Mouse (Mus musculus) embryonic facial prominence, embryonic 12.5 days (tissue): ENCODE results near the gene Rsph6a. TPM values are rescaled to one million over a fixed set of nuclear protein-coding genes. Genes with fewer than 3 reads are reported as not detected.
A peak's percentile ranks its signal among the peaks of the same experiment; 100 is the strongest.

ENCODE experiments used
- ATAC-seq: fragments of 200-750 bp; cut with Nextera tagmentation; 2 replicates; pipeline ENCODE4 v1.8.0; 2017; ENCODE audit not compliant: insufficient number of reproducible peaks, insufficient read depth, low FRiP score, low TSS enrichment
- H3K27ac ChIP-seq: fragments of 300-500 bp; sonication (generic); 2 replicates; pipeline ENCODE4 v1.5.1; 2016; ENCODE audit warnings: mild to moderate bottlenecking
- H3K27me3 ChIP-seq: fragments of 300-500 bp; sonication (generic); 2 replicates; pipeline ENCODE4 v1.6.1; 2016; ENCODE audit warnings: mild to moderate bottlenecking, moderate library complexity
- H3K36me3 ChIP-seq: fragments of 300-500 bp; sonication (generic); 2 replicates; pipeline ENCODE4 v1.6.1; 2016; ENCODE audit warnings: mild to moderate bottlenecking
- H3K4me1 ChIP-seq: fragments of 300-500 bp; sonication (generic); 2 replicates; pipeline ENCODE4 v1.6.1; 2016
- H3K4me2 ChIP-seq: fragments of 300-500 bp; sonication (generic); replicated peaks from 2 replicates; pipeline ENCODE4 v1.6.1; 2016; ENCODE audit warnings: mild to moderate bottlenecking, moderate library complexity
- H3K4me3 ChIP-seq: fragments of 300-500 bp; sonication (generic); 2 replicates; pipeline ENCODE4 v1.5.1; 2016; ENCODE audit warnings: mild to moderate bottlenecking
- H3K9ac ChIP-seq: fragments of 300-500 bp; sonication (generic); 2 replicates; pipeline ENCODE4 v1.6.1; 2016; ENCODE audit warnings: mild to moderate bottlenecking, moderate library complexity
- H3K9me3 ChIP-seq: fragments of 300-500 bp; sonication (generic); 2 replicates; pipeline ENCODE4 v1.6.1; 2016; ENCODE audit warnings: mild to moderate bottlenecking, moderate library complexity
- WGBS: fragments of 180-500 bp; shearing (Covaris S2); methylation state at CpG from one replicate; pipeline ENCODE4 v1.1.7; 2016; 5-methylcytosine and 5-hydroxymethylcytosine counted together
- microRNA-seq: library from miRNA; unstranded; fragments of <30 nt; microRNA quantifications from one replicate; pipeline ENCODE4, GENCODE M21; 2017
- polyA plus RNA-seq: library from polyadenylated mRNA; unstranded; fragments of >200 nt; fragmentation: Nextera tagmentation; extraction: Ambion mirVana; gene quantifications from 2 replicates; pipeline ENCODE4 v1.2.1, GENCODE M21; 2016

The Rsph6a gene
- polyA plus RNA-seq, 1 experiment from 2014 or later: not detected

GRCm38 (mm10) chr7:19118028-19118771 is 63.7 kb downstream of the Rsph6a start, which contains the start of gene Gm4969:
Gene Gm4969, minus strand, starts transcription at chr7:19118368.
- no peaks in the 10 kb centered on the region for H3K27me3 ChIP-seq
- H3K4me2 ChIP-seq: peak within 1 kb of the TSS; percentile 47
- H3K4me3 ChIP-seq: peak within 1 kb of the TSS; percentile 23
- 0 out of 2 replicates have a peak within 1 kb of the TSS, but pooled peaks have one; percentile 30 for H3K27ac ChIP-seq
- ATAC-seq: peak; percentile 17; the same call in 1 of the 2 replicates
- 0 out of 2 replicates have a peak, but pooled peaks cover 2% of the 10 kb centered on the region for H3K9me3 ChIP-seq
- peak within 1 kb of the TSS; percentile 16; the same call in 1 of the 2 replicates for H3K9ac ChIP-seq
- WGBS: 22% methylated on average over 64 of the region's 64 CpGs
- peaks cover 19% of the 10 kb centered on the region for H3K4me1 ChIP-seq
- H3K36me3 ChIP-seq: no peaks in the 10 kb centered on the region

- H3K9ac ChIP-seq: no peak overlapping the region
- 0 out of 2 replicates have a peak overlapping the region, but pooled peaks have one; percentile 30 for H3K27ac ChIP-seq
- no peak for ATAC-seq
- 0 out of 2 replicates have a peak, but pooled peaks cover 2% of the 10 kb centered on the region for H3K9me3 ChIP-seq
- H3K4me1 ChIP-seq: peaks cover 19% of the 10 kb centered on the region
- H3K4me3 ChIP-seq: no peak overlapping the region
- no peaks in the 10 kb centered on the region for H3K36me3 ChIP-seq
- no peaks in the 10 kb centered on the region for H3K27me3 ChIP-seq
- 94% methylated on average over 8 of the region's 8 CpGs for WGBS
- H3K4me2 ChIP-seq: no peak overlapping the region
These were observed 64.6 kb downstream of the Rsph6a start for GRCm38 (mm10) chr7:19119083-19119482.

GRCm38 (mm10) chr7:19119631-19120429 is 65.3 kb downstream of the Rsph6a start, which contains the start of gene Fbxo46:
Gene Fbxo46, plus strand, starts transcription at chr7:19119859.
- H3K36me3 ChIP-seq: no peaks in the 10 kb centered on the region
- peak; percentile 94 for ATAC-seq
- 3% methylated on average over 34 of the region's 34 CpGs for WGBS
- peak within 1 kb of the TSS; percentile 70 for H3K9ac ChIP-seq
- peak within 1 kb of the TSS; percentile 68 for H3K4me3 ChIP-seq
- peak within 1 kb of the TSS; percentile 81 for H3K4me2 ChIP-seq
- H3K27me3 ChIP-seq: no peaks in the 10 kb centered on the region
- peaks cover 21% of the 10 kb centered on the region for H3K4me1 ChIP-seq
- 0 out of 2 replicates have a peak within 1 kb of the TSS, but pooled peaks have one; percentile 30 for H3K27ac ChIP-seq
- 0 out of 2 replicates have a peak, but pooled peaks cover 2% of the 10 kb centered on the region for H3K9me3 ChIP-seq

GRCm38 (mm10) chr7:19121686-19122085 is 67.2 kb downstream of the Rsph6a start:
- no peak overlapping the region for H3K9ac ChIP-seq
- H3K36me3 ChIP-seq: no peaks in the 10 kb centered on the region
- H3K4me3 ChIP-seq: no peak overlapping the region
- no peaks in the 10 kb centered on the region for H3K27me3 ChIP-seq
- H3K27ac ChIP-seq: no peak overlapping the region
- H3K4me1 ChIP-seq: peaks cover 24% of the 10 kb centered on the region
- WGBS: 92% methylated on average over 4 of the region's 4 CpGs
- ATAC-seq: no peak
- H3K4me2 ChIP-seq: no peak overlapping the region
- 0 out of 2 replicates have a peak, but pooled peaks cover 2% of the 10 kb centered on the region for H3K9me3 ChIP-seq

Small RNA genes lying within 50 kb of the gene (microRNA-seq; reads per million reads assigned to microRNA genes)
- gene Mir3100: not detected

Other genes with a start within 250 kb of the Rsph6a start
- not detected in 2 replicates for gene Psg17, start 233.1 kb upstream of the Rsph6a start, polyA plus RNA-seq
- 0.12 and 0.28 TPM in 2 replicates for gene Mill2, start 214.7 kb upstream of the Rsph6a start, polyA plus RNA-seq
- gene Pglyrp1, start 183.4 kb upstream of the Rsph6a start, polyA plus RNA-seq: 1.1 and 2.0 TPM in 2 replicates
- gene Ccdc61, start 144.3 kb upstream of the Rsph6a start, polyA plus RNA-seq: 39.7 and 41.0 TPM in 2 replicates
- 1.1 TPM in 2 replicates for gene Nova2, start 128.8 kb upstream of the Rsph6a start, polyA plus RNA-seq
- not detected in 2 replicates for gene Nanos2, start 67.3 kb upstream of the Rsph6a start, polyA plus RNA-seq
- gene Mypop, start 63.4 kb upstream of the Rsph6a start, polyA plus RNA-seq: 7.7 and 9.8 TPM in 2 replicates
- 47.1 and 48.6 TPM in 2 replicates for gene Irf2bp1, start 50.6 kb upstream of the Rsph6a start, polyA plus RNA-seq
- gene Foxa3, start 31.2 kb upstream of the Rsph6a start, polyA plus RNA-seq: 0.13 and 0.18 TPM in 2 replicates
- gene Sympk, start 30.3 kb upstream of the Rsph6a start, polyA plus RNA-seq: 51.8 and 56.5 TPM in 2 replicates
- 18.8 and 23.1 TPM in 2 replicates for gene Dmwd, start 21.5 kb downstream of the Rsph6a start, polyA plus RNA-seq
- 17.5 and 19.1 TPM in 2 replicates for gene Dmpk, start 29.2 kb downstream of the Rsph6a start, polyA plus RNA-seq
- 16.6 and 16.9 TPM in 2 replicates for gene Six5, start 39.9 kb downstream of the Rsph6a start, polyA plus RNA-seq
- gene Gm4969, start 63.7 kb downstream of the Rsph6a start, polyA plus RNA-seq: 3.6 and 3.8 TPM in 2 replicates
- gene Fbxo46, start 65.2 kb downstream of the Rsph6a start, polyA plus RNA-seq: 19.8 and 21.6 TPM in 2 replicates
- gene Qpctl, start 94.6 kb downstream of the Rsph6a start, polyA plus RNA-seq: 16.7 and 17.4 TPM in 2 replicates
- gene Snrpd2, start 95.0 kb downstream of the Rsph6a start, polyA plus RNA-seq: 149 and 166 TPM in 2 replicates
- gene Gipr, start 111.4 kb downstream of the Rsph6a start, polyA plus RNA-seq: 0.54 and 0.84 TPM in 2 replicates
- gene Eml2, start 121.7 kb downstream of the Rsph6a start, polyA plus RNA-seq: 4.5 and 4.9 TPM in 2 replicates
- gene Gpr4, start 157.8 kb downstream of the Rsph6a start, polyA plus RNA-seq: 1.4 and 1.7 TPM in 2 replicates
- 38.2 and 40.1 TPM in 2 replicates for gene Opa3, start 173.6 kb downstream of the Rsph6a start, polyA plus RNA-seq
- 68.2 and 69.3 TPM in 2 replicates for gene Vasp, start 217.1 kb downstream of the Rsph6a start, polyA plus RNA-seq
- gene Ppm1n, start 225.4 kb downstream of the Rsph6a start, polyA plus RNA-seq: 0.18 TPM in 1 of 2 replicates, not detected in the other
- gene Rtn2, start 227.9 kb downstream of the Rsph6a start, polyA plus RNA-seq: 17.9 and 21.4 TPM in 2 replicates